Mouse (Mus musculus): Measurements from ENCODE around the gene Zdhhc12.
"Not testable (repeated sequence)": the region's sequence is repeated elsewhere in the genome, so short reads cannot be mapped to it uniquely, and the experiment has no call there.

Zdhhc12 gene

GRCm38 (mm10) chr2:30093471-30094207 is at the start of gene Zdhhc12:
TSS of gene Zdhhc12 (minus strand) at chr2:30093648.
- DNase-seq = peak; percentile 96 to 99

- peak; percentile 50 to 63 for DNase-seq
Measured at GRCm38 (mm10) chr2:30140021-30140420, 46.6 kb upstream of the Zdhhc12 start.

- peak; percentile 48 to 74 for DNase-seq
Measured at GRCm38 (mm10) chr2:30136458-30136857, 43.0 kb upstream of the Zdhhc12 start.

GRCm38 (mm10) chr2:30134928-30135620 is 41.6 kb upstream of the Zdhhc12 start:
- peak; percentile 76 to 84 for DNase-seq

- peak in 1 of 2 experiments; percentile 39 for DNase-seq
Measured at GRCm38 (mm10) chr2:30134378-30134711, 40.9 kb upstream of the Zdhhc12 start.

GRCm38 (mm10) chr2:30133613-30134377 is 40.3 kb upstream of the Zdhhc12 start, which contains the start of gene Tbc1d13:
TSS of gene Tbc1d13 (plus strand) at chr2:30133746.
- DNase-seq = peak; percentile 98 to 99

- DNase-seq = peak; percentile 90 to 92
Measured at GRCm38 (mm10) chr2:30132801-30133612, 39.6 kb upstream of the Zdhhc12 start.

GRCm38 (mm10) chr2:30131240-30131639 is 37.8 kb upstream of the Zdhhc12 start:
- not testable (repeated sequence) for DNase-seq

- peak in 1 of 2 experiments; percentile 37 for DNase-seq
Measured at GRCm38 (mm10) chr2:30130156-30130555, 36.7 kb upstream of the Zdhhc12 start.

GRCm38 (mm10) chr2:30128789-30129188 is 35.3 kb upstream of the Zdhhc12 start:
- DNase-seq = peak in 1 of 2 experiments; percentile 62

- DNase-seq = peak; percentile 99
Measured at GRCm38 (mm10) chr2:30124472-30125274, 31.2 kb upstream of the Zdhhc12 start, which contains the start of gene Zer1. TSS of gene Zer1 (minus strand) at chr2:30124585.

GRCm38 (mm10) chr2:30123729-30124471 is 30.5 kb upstream of the Zdhhc12 start:
- no peak for DNase-seq

GRCm38 (mm10) chr2:30122766-30123165 is 29.3 kb upstream of the Zdhhc12 start:
- no peak for DNase-seq

- DNase-seq = peak; percentile 52 to 76
Measured at GRCm38 (mm10) chr2:30120269-30120668, 26.8 kb upstream of the Zdhhc12 start.

- no peak for DNase-seq
Measured at GRCm38 (mm10) chr2:30119641-30120051, 26.2 kb upstream of the Zdhhc12 start.

- DNase-seq = no peak
Measured at GRCm38 (mm10) chr2:30112564-30112963, 19.1 kb upstream of the Zdhhc12 start.

GRCm38 (mm10) chr2:30111500-30111899 is 18.1 kb upstream of the Zdhhc12 start:
- DNase-seq = no peak

- DNase-seq = no peak
Measured at GRCm38 (mm10) chr2:30108260-30108659, 14.8 kb upstream of the Zdhhc12 start.

- DNase-seq = no peak
Measured at GRCm38 (mm10) chr2:30107646-30108045, 14.2 kb upstream of the Zdhhc12 start.

- DNase-seq = peak in 1 of 2 experiments; percentile 77
Measured at GRCm38 (mm10) chr2:30106364-30106763, 12.9 kb upstream of the Zdhhc12 start.

GRCm38 (mm10) chr2:30100214-30100613 is 6.8 kb upstream of the Zdhhc12 start:
- peak in 1 of 2 experiments; percentile 15 for DNase-seq

Measured in kidney, postnatal 25 days (tissue).